Mouse (Mus musculus) forebrain, embryonic 15.5 days (tissue): ENCODE data around the gene Hpd. TPM values are rescaled to one million over a fixed set of nuclear protein-coding genes. Genes with fewer than 3 reads are reported as not detected.

ENCODE experiments used
- ATAC-seq: fragments of 200-750 bp; cut with Nextera tagmentation; replicated peaks from 2 replicates; pipeline ENCODE4 v1.8.0; 2017; ENCODE audit warnings: mild to moderate bottlenecking, moderate TSS enrichment, moderate library complexity
- H3K27ac ChIP-seq: fragments of 300-500 bp; sonication (generic); replicated peaks from 2 replicates; pipeline ENCODE4 v1.5.1; 2015; ENCODE audit warnings: mild to moderate bottlenecking, inconsistent platforms
- H3K27me3 ChIP-seq: fragments of 300-500 bp; sonication (generic); 2 replicates; pipeline ENCODE4 v1.6.1; 2015; ENCODE audit warnings: inconsistent platforms
- H3K36me3 ChIP-seq: fragments of 300-500 bp; sonication (generic); 2 replicates; pipeline ENCODE4 v1.6.1; 2015; ENCODE audit warnings: mild to moderate bottlenecking, inconsistent platforms
- H3K4me1 ChIP-seq: fragments of 300-500 bp; sonication (generic); 2 replicates; pipeline ENCODE4 v1.6.1; 2015; ENCODE audit warnings: inconsistent platforms
- H3K4me2 ChIP-seq: fragments of 300-500 bp; sonication (generic); replicated peaks from 2 replicates; pipeline ENCODE4 v1.6.1; 2015; ENCODE audit warnings: mild to moderate bottlenecking, inconsistent platforms
- H3K4me3 ChIP-seq: fragments of 300-500 bp; sonication (generic); 2 replicates; pipeline ENCODE4 v1.5.1; 2015; ENCODE audit warnings: mild to moderate bottlenecking, inconsistent platforms
- H3K9ac ChIP-seq: fragments of 300-500 bp; sonication (generic); replicated peaks from 2 replicates; pipeline ENCODE4 v1.6.1; 2015; ENCODE audit warnings: mild to moderate bottlenecking, inconsistent platforms
- H3K9me3 ChIP-seq: fragments of 300-500 bp; sonication (generic); 2 replicates; pipeline ENCODE4 v1.6.1; 2016; ENCODE audit warnings: inconsistent platforms
- WGBS: fragments of 180-500 bp; shearing (Covaris S2); methylation state at CpG from one replicate; pipeline ENCODE4 v1.1.7; 2015; ENCODE audit warnings: mixed read lengths; 5-methylcytosine and 5-hydroxymethylcytosine counted together
- polyA plus RNA-seq: library from polyadenylated mRNA; unstranded; fragments of >200 nt; fragmentation: Nextera tagmentation; extraction: Ambion mirVana; gene quantifications from 2 replicates; pipeline ENCODE4 v1.2.1, GENCODE M21; 2015

Gene Hpd
- polyA plus RNA-seq, 1 experiment from 2014 or later = not detected

DNA sequence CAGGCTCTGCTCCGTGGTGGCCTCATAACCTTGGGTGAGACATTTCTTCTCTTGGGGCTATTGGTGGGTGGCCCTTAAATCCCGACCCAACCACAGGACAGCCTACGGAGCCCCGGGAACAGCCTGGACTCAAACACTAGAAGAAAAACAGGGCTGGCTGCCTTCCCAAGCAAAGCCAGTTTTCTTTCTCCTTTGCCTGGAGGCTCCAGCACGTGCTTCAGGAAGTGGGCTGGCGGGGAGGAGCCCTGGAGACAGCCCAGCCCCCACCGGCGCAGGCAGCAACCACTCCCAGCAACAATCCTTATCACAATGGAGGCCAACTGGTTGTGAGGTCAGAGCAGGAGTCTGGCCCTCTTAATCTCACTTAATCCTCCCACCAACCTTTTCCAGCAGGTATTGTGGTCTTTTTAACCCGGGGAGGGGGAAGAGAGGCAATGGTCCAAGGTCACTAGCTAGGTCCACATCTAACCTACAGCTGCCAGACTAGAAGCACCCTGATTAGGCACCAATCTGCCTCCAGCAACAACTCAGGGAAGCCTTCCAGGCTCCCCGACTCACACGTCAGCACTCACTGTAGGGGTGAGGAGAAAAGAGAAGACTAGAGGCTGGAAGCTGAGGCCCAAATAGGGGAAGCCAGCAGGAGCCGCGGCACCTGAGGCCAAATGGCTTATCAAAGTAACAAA, 46.0 kb downstream of the Hpd start:
- H3K27ac ChIP-seq = peak overlapping the region; percentile 100
- H3K4me1 ChIP-seq = peaks cover 64% of the 10 kb centered on the region
- ATAC-seq = peak; percentile 33
- H3K4me3 ChIP-seq = peak overlapping the region; percentile 94
- no peaks in the 10 kb centered on the region for H3K27me3 ChIP-seq
- under 1% methylated on average over 13 of the region's 13 CpGs for WGBS
- H3K9me3 ChIP-seq = no peaks in the 10 kb centered on the region
- H3K36me3 ChIP-seq = peaks cover 4% of the 10 kb centered on the region; the same call in 1 of the 2 replicates
- peak overlapping the region; percentile 99 for H3K9ac ChIP-seq
- H3K4me2 ChIP-seq = peak overlapping the region; percentile 98

DNA sequence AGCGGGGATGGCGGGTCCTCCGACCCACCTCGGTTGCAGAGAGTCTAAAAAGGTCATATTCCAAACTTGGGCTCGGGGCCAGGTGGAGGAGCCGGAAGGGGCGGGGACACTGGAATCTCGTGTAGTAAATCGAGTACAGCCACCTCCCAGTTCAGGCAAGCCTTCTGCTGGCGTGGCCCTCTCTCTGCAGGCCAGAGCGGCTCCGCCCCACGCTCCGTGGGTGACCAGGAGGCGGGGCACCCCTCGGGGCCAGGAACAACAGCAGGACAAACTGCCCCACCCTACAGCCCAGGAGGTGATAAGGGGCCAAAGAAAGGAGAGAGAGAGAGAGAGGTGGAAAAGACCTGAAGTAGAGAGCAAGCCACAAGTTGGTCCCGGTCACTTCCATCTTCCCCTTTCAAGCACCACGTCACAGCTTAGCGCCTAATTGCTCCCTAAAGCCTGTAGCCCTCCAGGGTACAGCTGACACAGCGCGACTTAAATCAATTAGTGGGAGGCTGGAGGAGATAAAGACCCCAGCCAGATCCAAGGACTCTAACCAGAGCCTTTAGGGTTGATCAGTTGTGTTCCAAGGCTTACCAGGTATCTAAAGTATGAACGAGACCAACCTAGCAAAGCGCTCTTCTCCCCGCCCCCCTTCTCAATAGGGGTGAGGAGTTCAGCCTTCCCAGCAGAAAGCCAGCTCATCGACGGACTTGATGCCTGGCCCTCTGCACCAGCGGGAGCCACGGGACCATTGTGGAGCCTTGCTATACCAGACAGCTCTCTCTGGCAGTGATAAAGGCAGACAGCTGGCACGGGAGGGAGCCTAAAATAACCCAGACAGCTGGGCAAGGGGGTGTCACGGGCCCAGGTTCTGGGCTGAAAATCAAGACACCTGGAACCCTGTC, 46.8 kb downstream of the Hpd start:
- peak; percentile 4; the same call in 1 of the 2 replicates for ATAC-seq
- Histone ChIP-seq H3K4me1 (peaks cover 65% of the 10 kb centered on the region), H3K27ac (peak overlapping the region; percentile 100), H3K4me2 (peak overlapping the region; percentile 98), H3K36me3 (peaks cover 4% of the 10 kb centered on the region; the same call in 1 of the 2 replicates), H3K9ac (peak overlapping the region; percentile 99), H3K9me3 (no peaks in the 10 kb centered on the region), H3K4me3 (peak overlapping the region; percentile 94), H3K27me3 (no peaks in the 10 kb centered on the region)
- WGBS = 3% methylated on average over 30 of the region's 30 CpGs

DNA sequence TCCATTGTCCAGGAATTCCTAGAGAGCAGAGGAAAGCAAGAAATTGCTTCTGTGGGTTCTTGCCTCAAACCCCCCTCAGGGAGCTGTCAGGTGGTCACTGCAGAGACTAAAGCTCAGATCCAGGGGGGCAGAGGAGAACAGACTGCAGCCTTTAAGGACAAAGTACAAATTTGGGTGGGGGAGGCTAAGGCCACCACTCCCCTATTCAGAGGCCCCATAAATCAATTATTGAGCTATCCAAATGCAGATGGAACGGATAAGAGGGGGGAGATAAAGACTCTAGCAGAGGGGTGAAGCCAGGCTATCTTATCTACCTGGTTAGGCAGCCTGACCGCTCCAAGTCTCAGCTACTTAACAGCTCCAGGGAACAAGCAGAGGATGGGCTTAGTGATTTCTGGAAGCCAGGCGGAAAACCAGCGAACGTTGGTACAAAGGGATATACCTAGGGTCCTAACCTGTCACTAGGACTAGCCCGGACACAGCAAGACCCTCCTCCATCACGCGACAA, 47.6 kb downstream of the Hpd start:
- Histone ChIP-seq H3K27ac (peak overlapping the region; percentile 100), H3K4me3 (peak overlapping the region; percentile 94), H3K36me3 (peaks cover 8% of the 10 kb centered on the region; the same call in 1 of the 2 replicates), H3K9me3 (no peaks in the 10 kb centered on the region), H3K4me1 (peaks cover 67% of the 10 kb centered on the region), H3K9ac (peak overlapping the region; percentile 99), H3K4me2 (peak overlapping the region; percentile 98), H3K27me3 (no peaks in the 10 kb centered on the region)
- 19% methylated on average over 8 of the region's 8 CpGs for WGBS
- no peak for ATAC-seq

DNA sequence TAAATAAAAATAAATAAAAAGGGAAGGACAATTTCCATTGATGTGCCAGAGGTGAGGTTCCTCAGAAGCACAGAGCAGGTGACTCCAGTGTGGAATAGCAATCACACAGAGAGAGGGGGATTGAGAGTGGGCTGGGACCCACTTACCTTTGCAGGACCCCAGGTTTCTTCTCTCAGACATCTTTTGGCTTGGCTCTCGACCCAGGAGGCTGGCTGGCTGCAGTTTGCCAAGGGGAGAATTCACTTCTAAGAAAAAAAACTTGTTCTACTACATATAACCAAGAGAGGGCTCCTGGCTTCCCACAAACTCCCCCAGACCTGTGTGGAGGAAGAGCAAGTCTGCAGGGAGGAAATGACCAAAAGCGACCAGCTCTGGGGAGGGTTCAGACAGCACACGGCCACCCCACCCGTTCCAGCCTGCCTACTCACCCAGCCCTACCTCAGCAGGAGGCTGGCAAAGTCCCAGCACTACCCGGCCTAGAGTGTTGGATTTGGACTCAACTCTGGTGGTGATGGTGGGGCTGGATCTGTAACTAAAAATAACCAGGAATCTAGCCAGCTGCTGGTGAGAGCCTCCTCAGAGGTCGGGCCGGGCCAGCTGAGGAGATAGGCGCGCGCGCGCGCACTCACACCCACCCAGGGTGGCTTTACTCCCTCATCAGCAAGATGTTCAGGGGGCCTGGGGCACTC, 48.2 kb downstream of the Hpd start:
- H3K9me3 ChIP-seq = no peaks in the 10 kb centered on the region
- H3K9ac ChIP-seq = peak overlapping the region; percentile 99
- no peaks in the 10 kb centered on the region for H3K27me3 ChIP-seq
- WGBS = 19% methylated on average over 13 of the region's 13 CpGs
- peak overlapping the region; percentile 98 for H3K4me2 ChIP-seq
- peaks cover 8% of the 10 kb centered on the region; the same call in 1 of the 2 replicates for H3K36me3 ChIP-seq
- no peak for ATAC-seq
- peak overlapping the region; percentile 94 for H3K4me3 ChIP-seq
- peak overlapping the region; percentile 100 for H3K27ac ChIP-seq
- H3K4me1 ChIP-seq = peaks cover 67% of the 10 kb centered on the region

DNA sequence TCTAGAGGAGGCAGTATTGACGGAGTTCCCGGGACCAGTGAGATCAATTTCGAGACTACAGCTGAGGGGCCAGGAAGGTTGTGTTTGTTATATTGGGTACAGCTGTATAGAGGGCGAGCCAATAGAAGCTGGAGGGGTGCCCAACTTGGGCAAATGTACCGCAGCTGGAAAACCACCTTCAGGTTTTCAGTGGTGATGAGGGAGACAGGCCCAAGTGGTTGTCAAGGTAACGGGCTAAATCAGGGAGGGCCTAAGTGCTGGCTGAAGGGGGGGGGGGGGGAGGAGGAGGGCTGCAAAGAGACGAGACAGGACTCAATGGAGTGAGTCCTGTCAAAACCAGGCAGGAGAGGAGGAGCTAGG, 48.8 kb downstream of the Hpd start:
- peaks cover 70% of the 10 kb centered on the region for H3K4me1 ChIP-seq
- no peaks in the 10 kb centered on the region for H3K27me3 ChIP-seq
- 11% methylated on average over 7 of the region's 7 CpGs for WGBS
- no peak for ATAC-seq
- peaks cover 8% of the 10 kb centered on the region; the same call in 1 of the 2 replicates for H3K36me3 ChIP-seq
- H3K9ac ChIP-seq = peak overlapping the region; percentile 99; the same call in 1 of the 2 replicates
- no peaks in the 10 kb centered on the region for H3K9me3 ChIP-seq
- peak overlapping the region; percentile 100 for H3K27ac ChIP-seq
- H3K4me2 ChIP-seq = peak overlapping the region; percentile 98
- H3K4me3 ChIP-seq = peak overlapping the region; percentile 12; the same call in 1 of the 2 replicates

DNA sequence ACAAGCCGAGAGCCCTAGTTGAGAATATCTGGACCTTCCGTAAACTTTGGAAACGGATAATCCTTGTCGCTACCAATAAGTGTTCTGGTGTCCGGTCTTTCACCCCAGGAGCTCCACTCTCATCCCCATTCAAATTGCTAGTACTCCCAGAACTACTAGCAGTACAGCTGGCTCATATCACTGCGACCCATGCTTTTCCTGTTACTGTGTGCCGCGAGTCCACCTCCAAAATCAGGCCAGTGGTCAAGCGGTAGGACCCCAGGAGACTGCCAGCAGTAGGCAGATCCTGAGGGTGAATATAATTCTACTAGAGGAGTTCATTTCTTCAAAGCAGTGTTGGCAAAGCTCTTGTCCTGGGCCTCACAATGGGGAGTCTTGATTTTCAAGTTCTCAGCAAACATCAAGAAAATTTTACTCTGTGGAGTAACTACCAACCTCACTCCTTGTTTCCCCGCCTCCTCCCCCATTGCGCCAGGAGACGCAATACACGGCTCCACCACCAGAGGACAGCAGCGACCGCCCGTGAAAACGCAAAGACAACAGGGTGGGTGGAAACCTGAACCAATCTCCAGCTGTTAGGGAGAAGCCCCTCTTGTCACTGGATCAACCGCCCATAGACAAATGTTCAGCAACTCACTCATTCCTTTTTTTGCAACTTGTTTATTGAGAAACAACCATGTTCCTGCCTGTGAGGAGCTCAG, 49.3 kb downstream of the Hpd start:
- ATAC-seq = no peak
- Histone ChIP-seq H3K36me3 (peaks cover 9% of the 10 kb centered on the region; the same call in 1 of the 2 replicates), H3K4me3 (peak overlapping the region; percentile 42), H3K9me3 (no peaks in the 10 kb centered on the region), H3K27ac (peak overlapping the region; percentile 100), H3K27me3 (no peaks in the 10 kb centered on the region), H3K9ac (no peak overlapping the region), H3K4me1 (peaks cover 70% of the 10 kb centered on the region), H3K4me2 (peak overlapping the region; percentile 98)
- 20% methylated on average over 18 of the region's 18 CpGs for WGBS

DNA sequence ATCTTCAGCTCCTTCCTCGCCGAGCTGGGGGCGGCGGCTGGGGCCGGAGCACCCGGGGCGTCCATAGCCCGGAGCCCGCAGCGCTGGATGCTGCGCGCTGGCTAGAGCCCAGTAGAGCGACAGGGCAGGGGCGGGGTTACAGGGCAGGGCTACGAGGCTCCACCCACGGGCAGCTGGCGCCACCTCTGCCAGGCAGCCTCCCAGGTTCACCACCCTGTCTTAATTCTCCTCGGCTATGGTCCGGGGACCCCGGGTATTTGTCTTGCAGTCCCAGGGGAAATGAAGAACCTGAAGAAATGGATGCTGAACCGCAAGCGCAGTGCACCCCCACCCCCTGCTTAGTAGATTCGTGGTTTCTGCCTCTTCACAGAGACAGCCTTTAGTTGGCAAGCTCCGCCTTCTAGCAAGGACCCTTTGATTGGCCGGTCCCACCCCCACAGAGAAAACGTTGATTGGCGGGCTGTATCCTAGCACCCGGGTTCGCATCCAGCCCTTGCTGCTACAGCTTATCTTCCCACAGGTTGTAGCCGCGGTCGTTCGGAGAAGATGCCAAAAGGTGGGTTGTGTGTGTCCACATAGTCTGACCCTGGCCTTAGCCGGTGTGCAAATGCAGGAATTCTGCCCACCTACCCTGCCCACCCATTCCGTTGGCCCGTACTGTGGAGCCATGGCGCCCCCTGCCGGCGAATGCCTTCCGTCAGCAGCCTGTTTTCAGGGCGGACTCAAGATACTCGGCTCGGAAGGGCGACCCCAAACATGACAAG, 50.0 kb downstream of the Hpd start, which contains the start of gene Rhof:
Gene Rhof, minus strand, starts transcription at position 385 of the 764 bp plus-strand sequence.
- peak; percentile 26 for ATAC-seq
- Histone ChIP-seq H3K9me3 (no peaks in the 10 kb centered on the region), H3K4me3 (peak within 1 kb of the TSS; percentile 42), H3K36me3 (peaks cover 14% of the 10 kb centered on the region; the same call in 1 of the 2 replicates), H3K27ac (peak within 1 kb of the TSS; percentile 100), H3K9ac (peak within 1 kb of the TSS; percentile 52), H3K27me3 (no peaks in the 10 kb centered on the region), H3K4me2 (peak within 1 kb of the TSS; percentile 98), H3K4me1 (peaks cover 66% of the 10 kb centered on the region)
- WGBS = 2% methylated on average over 44 of the region's 44 CpGs

DNA sequence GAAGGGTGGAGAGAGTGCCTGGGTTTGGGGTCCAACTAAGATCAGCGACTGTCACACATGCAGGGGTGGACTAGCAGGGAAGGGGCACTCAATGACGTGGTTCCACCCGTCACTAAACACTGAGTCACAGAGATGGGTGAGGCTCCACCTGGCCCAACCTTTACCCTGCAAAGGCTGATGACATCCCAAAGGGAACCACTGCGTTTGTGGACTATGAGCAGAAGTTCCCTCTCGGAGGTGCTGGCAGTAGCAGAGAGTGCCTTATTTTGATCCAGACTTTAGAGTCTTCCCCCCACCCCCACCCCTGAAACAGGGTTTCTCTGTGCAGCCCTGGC, 51.7 kb downstream of the Hpd start:
- H3K9me3 ChIP-seq = no peaks in the 10 kb centered on the region
- no peak overlapping the region for H3K9ac ChIP-seq
- H3K27ac ChIP-seq = no peak overlapping the region
- no peak for ATAC-seq
- no peak overlapping the region for H3K4me2 ChIP-seq
- peaks cover 49% of the 10 kb centered on the region for H3K4me1 ChIP-seq
- peaks cover 21% of the 10 kb centered on the region; the same call in 1 of the 2 replicates for H3K36me3 ChIP-seq
- H3K27me3 ChIP-seq = no peaks in the 10 kb centered on the region
- WGBS = 92% methylated on average over 5 of the region's 5 CpGs
- no peak overlapping the region for H3K4me3 ChIP-seq

DNA sequence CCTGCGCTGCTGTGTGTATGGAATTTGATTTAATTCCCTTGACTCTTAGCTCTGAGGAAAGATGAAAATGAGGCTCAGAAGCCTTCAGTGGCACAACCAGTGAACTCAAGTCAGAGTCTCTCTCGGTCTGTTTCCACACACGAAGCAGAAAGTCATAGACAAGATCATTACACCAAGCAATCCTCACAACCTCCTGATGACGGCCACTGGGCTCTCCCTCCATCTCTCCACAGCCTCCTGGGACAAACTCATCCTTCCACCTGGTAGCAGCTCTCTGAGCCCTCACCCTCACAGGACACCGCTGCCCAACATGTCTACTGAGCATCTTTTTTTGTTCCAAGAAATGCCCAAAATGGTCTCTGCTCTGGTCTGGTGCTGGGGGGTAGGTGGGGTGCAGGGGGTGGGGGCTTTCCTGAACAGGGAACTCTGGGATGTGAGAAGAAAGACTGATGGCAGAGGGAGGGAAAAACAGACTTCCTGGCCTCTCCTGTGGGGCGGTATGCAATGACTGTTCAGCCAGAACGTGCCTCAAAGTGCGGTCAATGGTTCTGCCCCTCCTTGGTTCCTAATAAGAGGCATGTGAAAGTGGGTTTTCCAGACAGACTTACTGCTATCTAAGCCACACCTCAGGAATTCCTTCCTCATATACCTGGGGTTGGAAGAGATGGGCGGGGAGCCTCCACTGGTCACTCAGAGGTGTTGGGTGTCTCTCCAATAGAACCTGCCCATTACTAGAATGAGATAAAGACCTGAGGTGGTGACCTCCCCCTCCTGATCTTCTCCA, 52.3 kb downstream of the Hpd start:
- H3K4me1 ChIP-seq = peaks cover 43% of the 10 kb centered on the region
- no peak overlapping the region for H3K9ac ChIP-seq
- H3K4me3 ChIP-seq = no peak overlapping the region
- no peaks in the 10 kb centered on the region for H3K27me3 ChIP-seq
- no peak overlapping the region for H3K27ac ChIP-seq
- 92% methylated on average over 9 of the region's 9 CpGs for WGBS
- H3K9me3 ChIP-seq = no peaks in the 10 kb centered on the region
- H3K36me3 ChIP-seq = peaks cover 23% of the 10 kb centered on the region; the same call in 1 of the 2 replicates
- ATAC-seq = no peak
- H3K4me2 ChIP-seq = no peak overlapping the region

DNA sequence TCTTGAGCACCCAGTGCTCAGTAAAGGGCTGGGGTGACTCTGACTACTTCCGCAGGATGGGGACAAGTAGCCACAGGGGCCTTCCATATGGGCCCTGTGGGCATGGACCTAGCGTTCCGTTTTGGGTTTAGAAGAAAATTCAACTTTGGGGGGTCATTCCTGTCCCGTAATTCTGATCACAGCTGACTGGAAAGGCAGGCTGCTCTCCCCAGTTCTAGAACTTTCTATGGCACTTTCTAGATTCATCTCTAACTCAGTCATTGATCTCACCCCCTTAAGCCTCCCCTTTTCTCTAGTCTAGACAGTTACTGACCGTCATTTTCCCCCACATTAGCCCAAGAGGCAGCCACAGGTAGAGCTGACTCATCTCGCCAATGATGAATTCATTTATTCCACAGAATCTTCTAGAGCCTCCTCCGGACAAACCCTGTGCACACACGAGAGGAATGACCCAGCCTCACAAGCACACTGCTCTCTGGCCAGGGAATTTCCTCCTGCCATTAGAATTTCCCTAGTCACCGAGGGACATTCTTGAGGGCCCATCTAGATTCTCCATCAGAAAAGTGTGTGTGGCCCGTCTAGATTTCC, 53.3 kb downstream of the Hpd start:
- no peaks in the 10 kb centered on the region for H3K27me3 ChIP-seq
- peaks cover 20% of the 10 kb centered on the region; the same call in 1 of the 2 replicates for H3K36me3 ChIP-seq
- 87% methylated on average over 10 of the region's 10 CpGs for WGBS
- no peak for ATAC-seq
- H3K4me2 ChIP-seq = no peak overlapping the region
- no peak overlapping the region for H3K4me3 ChIP-seq
- no peaks in the 10 kb centered on the region for H3K9me3 ChIP-seq
- H3K27ac ChIP-seq = no peak overlapping the region
- H3K4me1 ChIP-seq = peaks cover 34% of the 10 kb centered on the region
- H3K9ac ChIP-seq = no peak overlapping the region; the same call in 1 of the 2 replicates
